Mouse (Mus musculus) small intestine, adult 10 weeks (tissue): ENCODE data around the gene Cfap99. TPM values are rescaled to one million over a fixed set of nuclear protein-coding genes. Genes with fewer than 3 reads are reported as not detected.

ENCODE experiments used
- polyA plus RNA-seq: library from polyadenylated mRNA; stranded (reverse); fragments of 350-450 nt; fragmentation: Illumina TruSeq; extraction: RNeasy Lipid Tissue Mini Kit (QIAGEN cat#74804); gene quantifications from one replicate; pipeline ENCODE4 v1.2.3, GENCODE M21; 2014; ENCODE audit warnings: low replicate concordance

Gene Cfap99
- not detected for polyA plus RNA-seq

DNA sequence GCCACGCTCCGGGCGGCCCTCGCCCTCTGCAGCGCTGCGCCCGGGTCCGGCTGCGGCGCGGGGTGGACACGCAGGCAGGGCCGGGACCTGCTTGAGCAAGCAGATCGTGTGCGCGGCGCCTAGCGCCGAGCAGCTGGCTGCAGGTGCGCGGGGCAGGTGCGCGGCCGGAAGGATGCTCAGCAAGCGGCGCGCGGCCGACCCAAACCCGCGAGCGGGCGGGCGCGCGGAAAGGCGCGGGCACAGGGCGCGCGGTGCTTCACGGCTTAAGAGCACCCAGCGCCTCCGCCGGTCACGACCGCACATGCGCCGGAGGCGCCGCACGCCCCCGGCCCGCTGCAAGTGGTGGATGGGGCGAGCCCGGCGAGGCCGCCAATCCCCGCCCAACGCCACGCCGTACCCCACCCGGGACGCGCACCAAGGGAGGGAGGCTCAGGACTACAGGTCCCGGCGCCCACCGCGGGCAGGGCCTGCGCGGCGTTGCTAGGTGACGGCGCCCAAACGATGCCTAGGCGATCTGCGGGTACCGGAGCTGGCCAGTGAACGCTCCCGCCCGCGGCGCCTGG, at the start of gene Cfap99, which contains the start of gene Zfyve28:
Cfap99 (plus strand) TSS at position 447 of the 563 bp plus-strand sequence.
Zfyve28 (minus strand) TSS at position 296 of the 563 bp plus-strand sequence.

DNA sequence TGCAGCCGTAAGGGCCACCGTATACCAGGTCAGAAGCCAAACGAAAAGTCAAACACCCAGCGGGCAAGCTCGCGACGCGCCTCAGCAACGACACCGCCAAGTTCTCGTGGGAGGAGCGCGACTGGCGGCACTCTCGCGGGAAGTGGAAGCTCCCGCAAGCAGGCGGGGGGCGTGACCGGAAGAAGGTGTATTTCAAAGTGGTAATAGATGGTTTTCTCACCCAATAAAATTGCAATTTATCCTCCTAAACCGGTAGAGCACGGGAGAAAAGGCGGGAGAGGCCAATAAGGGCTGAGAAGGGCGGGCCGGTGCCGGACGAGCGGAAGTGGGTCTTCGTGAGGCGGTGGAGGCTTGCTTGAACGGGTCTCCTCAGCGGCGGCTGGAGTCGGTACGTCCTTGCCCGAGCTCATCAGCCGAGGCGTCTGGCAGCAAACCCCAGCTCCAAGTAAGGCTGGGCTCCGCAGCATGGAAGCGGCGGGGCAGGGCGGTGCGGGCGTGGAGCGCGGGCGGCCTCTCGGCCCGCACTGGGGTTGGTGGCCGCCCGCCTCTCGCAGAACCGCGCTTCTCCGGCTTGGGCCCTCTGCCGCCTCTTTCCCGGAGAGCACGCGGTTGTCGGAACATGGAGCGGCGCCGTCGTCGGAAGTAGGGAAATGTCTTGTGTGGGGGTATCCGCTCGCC, 47.8 kb downstream of the Cfap99 start, which contains the start of gene Rnf4:
Rnf4 (plus strand) TSS at position 193 of the 678 bp plus-strand sequence.

DNA sequence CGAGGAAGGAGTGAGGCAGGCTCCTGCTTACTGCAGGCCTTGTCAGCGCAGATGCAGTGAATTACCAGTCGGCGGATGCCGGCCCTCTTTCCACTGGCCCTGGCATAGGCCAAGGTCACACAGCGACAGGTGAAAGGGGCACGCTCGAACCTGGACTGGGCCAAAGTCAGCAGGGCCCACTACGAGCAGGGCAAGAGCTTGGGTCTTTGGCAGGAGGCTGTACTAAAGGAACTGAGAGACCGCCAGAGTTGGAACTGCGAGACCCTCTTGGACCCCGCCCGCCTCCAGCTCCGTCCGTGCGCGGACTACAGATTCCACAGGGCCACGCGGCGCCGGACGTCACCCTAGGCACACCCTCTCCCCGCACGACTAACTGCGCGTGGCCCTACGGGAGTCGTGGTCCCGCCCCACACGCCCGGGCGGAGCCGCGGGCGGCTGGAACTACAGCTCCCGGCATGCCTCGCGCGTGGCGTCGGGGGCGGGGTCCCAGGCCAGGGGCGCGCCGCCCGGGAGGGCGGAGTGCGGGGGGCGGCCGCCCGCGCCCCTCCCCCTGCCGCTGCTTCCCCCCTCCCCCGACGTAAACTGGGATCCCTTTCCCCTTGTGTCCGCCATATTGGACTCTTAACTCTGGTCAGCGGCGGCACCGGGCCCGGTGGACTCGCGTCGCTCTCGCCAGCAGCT, 81.1 kb downstream of the Cfap99 start, which contains the start of gene Fam193a:
Fam193a (plus strand) TSS at position 593 of the 681 bp plus-strand sequence.

Other genes starting within 250 kb of the Cfap99 start
- gene Poln, start 119.2 kb upstream of the Cfap99 start, polyA plus RNA-seq, result not detected
- 42.7 TPM for gene Haus3, start 119.1 kb upstream of the Cfap99 start, polyA plus RNA-seq
- 5.5 TPM for gene Mxd4, start 100.9 kb upstream of the Cfap99 start, polyA plus RNA-seq
- not detected for gene Zfyve28, start 151 bp upstream of the Cfap99 start, polyA plus RNA-seq
- 65.3 TPM for gene Rnf4, start 47.7 kb downstream of the Cfap99 start, polyA plus RNA-seq
- 16.2 TPM for gene Fam193a, start 81.3 kb downstream of the Cfap99 start, polyA plus RNA-seq
- 3.9 TPM for gene Tnip2, start 225.4 kb downstream of the Cfap99 start, polyA plus RNA-seq
- 0.59 TPM for gene Sh3bp2, start 237.2 kb downstream of the Cfap99 start, polyA plus RNA-seq